Mouse (Mus musculus) kidney, postnatal 14 days (tissue): ENCODE measurements around the gene Hamp2.
"Not testable (repeated sequence)": the region's sequence is repeated elsewhere in the genome, so short reads cannot be mapped to it uniquely, and the experiment has no call there.

ENCODE experiments used
- DNase-seq: peaks from one replicate; pipeline ENCODE4 v3.0.0; 2022; ENCODE audit warnings: mixed read lengths

Gene Hamp2

GRCm38 (mm10) chr7:30952441-30953265 is 28.2 kb upstream of the Hamp2 start:
- no peak for DNase-seq

- DNase-seq, result not testable (repeated sequence)
Observed at GRCm38 (mm10) chr7:30949902-30950301, 25.4 kb upstream of the Hamp2 start.

- DNase-seq, result no peak
Observed at GRCm38 (mm10) chr7:30945876-30946275, 21.4 kb upstream of the Hamp2 start.

GRCm38 (mm10) chr7:30945466-30945865 is 21.0 kb upstream of the Hamp2 start:
- not testable (repeated sequence) for DNase-seq

GRCm38 (mm10) chr7:30944706-30945105 is 20.2 kb upstream of the Hamp2 start:
- not testable (repeated sequence) for DNase-seq

GRCm38 (mm10) chr7:30943909-30944635 is 19.6 kb upstream of the Hamp2 start, which contains the start of gene Hamp:
Hamp (minus strand) TSS chr7:30944032.
- no peak for DNase-seq

- not testable (repeated sequence) for DNase-seq
Observed at GRCm38 (mm10) chr7:30942365-30942764, 17.9 kb upstream of the Hamp2 start.

GRCm38 (mm10) chr7:30940070-30940469 is 15.6 kb upstream of the Hamp2 start:
- DNase-seq, result not testable (repeated sequence)

- not testable (repeated sequence) for DNase-seq
Observed at GRCm38 (mm10) chr7:30935422-30936099, 11.1 kb upstream of the Hamp2 start.

- no peak for DNase-seq
Observed at GRCm38 (mm10) chr7:30924071-30924470, 410 bp downstream of the Hamp2 start.

GRCm38 (mm10) chr7:30922490-30922889 is 2.0 kb downstream of the Hamp2 start:
- not testable (repeated sequence) for DNase-seq

GRCm38 (mm10) chr7:30920217-30920616 is 4.3 kb downstream of the Hamp2 start:
- DNase-seq, result no peak

- DNase-seq, result no peak
Observed at GRCm38 (mm10) chr7:30917219-30917618, 7.3 kb downstream of the Hamp2 start.

GRCm38 (mm10) chr7:30916713-30917112 is 7.8 kb downstream of the Hamp2 start:
- DNase-seq, result no peak

GRCm38 (mm10) chr7:30914732-30915131 is 9.7 kb downstream of the Hamp2 start, which contains the start of gene Mag:
Mag (minus strand) TSS chr7:30914873.
- DNase-seq, result no peak

- no peak for DNase-seq
Observed at GRCm38 (mm10) chr7:30909773-30910172, 14.7 kb downstream of the Hamp2 start.

- no peak for DNase-seq
Observed at GRCm38 (mm10) chr7:30908992-30909431, 15.5 kb downstream of the Hamp2 start.

- peak; percentile 29 for DNase-seq
Observed at GRCm38 (mm10) chr7:30908277-30908991, 16.0 kb downstream of the Hamp2 start.

GRCm38 (mm10) chr7:30904042-30904441 is 20.4 kb downstream of the Hamp2 start:
- peak; percentile 24 for DNase-seq

- DNase-seq, result no peak
Observed at GRCm38 (mm10) chr7:30895217-30895616, 29.3 kb downstream of the Hamp2 start.

GRCm38 (mm10) chr7:30892515-30892914 is 32.0 kb downstream of the Hamp2 start:
- peak; percentile 36 for DNase-seq

- no peak for DNase-seq
Observed at GRCm38 (mm10) chr7:30891746-30892145, 32.7 kb downstream of the Hamp2 start.
